Mouse (Mus musculus) erythroblast, embryonic 14.5 days (primary cell): Measurements from ENCODE around the gene Bud23.
A peak's percentile ranks its signal among the peaks of the same experiment; 100 is the strongest.

ENCODE experiments used
- GATA1 ChIP-seq: IDR thresholded peaks from 2 replicates; pipeline ENCODE4 v1.6.1; 2012; ENCODE audit warnings: low read length, inconsistent platforms, mixed read lengths
- TAL1 ChIP-seq: IDR thresholded peaks from 3 replicates; pipeline ENCODE4 v1.6.1; 2012; ENCODE audit warnings: low read length, inconsistent platforms, mixed read lengths

DNA sequence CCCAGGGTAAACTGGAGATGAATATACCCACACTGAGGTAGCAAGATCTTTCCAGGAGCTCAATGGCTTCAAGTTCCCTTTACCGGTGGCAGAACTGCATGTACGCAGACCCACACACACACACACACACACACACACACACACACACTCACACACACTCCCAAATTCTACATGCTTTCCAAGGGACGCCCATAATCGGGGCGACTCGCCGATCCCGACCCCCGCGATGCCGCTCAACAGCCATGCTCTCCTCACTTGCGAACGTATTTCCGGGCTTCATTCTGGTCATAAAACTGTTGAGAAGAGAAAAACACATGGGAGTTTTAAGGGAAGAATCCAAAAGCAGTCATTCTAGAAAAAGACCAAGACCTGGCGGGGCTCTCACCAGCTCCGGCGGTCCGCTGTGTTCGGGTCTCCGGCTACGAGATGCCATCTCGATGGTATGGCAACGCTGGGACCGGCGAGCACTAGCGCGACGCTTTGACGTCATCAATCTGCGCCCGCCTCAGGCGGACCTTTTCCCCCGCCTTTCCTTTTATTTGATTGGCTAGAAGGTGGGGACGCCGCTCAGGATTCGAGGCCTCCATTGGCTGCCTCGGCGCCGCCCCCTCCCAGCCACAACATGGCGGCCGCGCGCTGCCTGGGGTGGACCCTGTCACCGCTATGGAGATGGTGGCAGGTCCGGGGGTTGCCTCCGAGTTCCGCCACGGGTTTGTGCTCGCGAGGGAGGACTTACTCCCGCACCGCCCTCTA, 954 bp downstream of the Bud23 start, which contains the start of gene Dnajc30:
- TF ChIP-seq TAL1 (no peak), GATA1 (0 out of 2 replicates have a peak, but pooled peaks have one; percentile 27)
